Mouse (Mus musculus) hindlimb bud, embryonic 11.5 days (tissue): ENCODE results near the gene AI661453.
"Not testable (repeated sequence)": the region's sequence is repeated elsewhere in the genome, so short reads cannot be mapped to it uniquely, and the experiment has no call there.

Source experiments
- DNase-seq: peaks from one replicate; pipeline ENCODE4 v3.0.0-alpha.2; 2012; ENCODE audit warnings: low read depth, low spot score; ENCODE audit errors: extremely low spot score

AI661453 gene

GRCm38 (mm10) chr17:47501531-47501930 is 65.1 kb downstream of the AI661453 start:
- DNase-seq: no peak

GRCm38 (mm10) chr17:47501946-47502706 is 65.7 kb downstream of the AI661453 start, which contains the start of gene Taf8:
Taf8 (minus strand) TSS chr17:47502292.
- peak; percentile 77 for DNase-seq

- DNase-seq: not testable (repeated sequence)
Measured at GRCm38 (mm10) chr17:47502707-47503045, 66.3 kb downstream of the AI661453 start.

GRCm38 (mm10) chr17:47503689-47504088 is 67.3 kb downstream of the AI661453 start:
- DNase-seq: no peak

GRCm38 (mm10) chr17:47504228-47504627 is 67.8 kb downstream of the AI661453 start:
- DNase-seq: no peak

GRCm38 (mm10) chr17:47504941-47505346 is 68.5 kb downstream of the AI661453 start, which contains the start of gene Ccnd3:
Ccnd3 (plus strand) TSS chr17:47505051.
- DNase-seq: no peak

- DNase-seq: no peak
Measured at GRCm38 (mm10) chr17:47505566-47505965, 69.2 kb downstream of the AI661453 start.

GRCm38 (mm10) chr17:47506042-47506441 is 69.6 kb downstream of the AI661453 start:
- no peak for DNase-seq

GRCm38 (mm10) chr17:47506697-47507096 is 70.3 kb downstream of the AI661453 start:
- no peak for DNase-seq

GRCm38 (mm10) chr17:47507523-47507922 is 71.1 kb downstream of the AI661453 start:
- no peak for DNase-seq

- DNase-seq: no peak
Measured at GRCm38 (mm10) chr17:47508012-47508608, 71.7 kb downstream of the AI661453 start.

- DNase-seq: no peak
Measured at GRCm38 (mm10) chr17:47509031-47509705, 72.8 kb downstream of the AI661453 start.

GRCm38 (mm10) chr17:47511111-47512020 is 75.0 kb downstream of the AI661453 start:
- DNase-seq: peak; percentile 88

- no peak for DNase-seq
Measured at GRCm38 (mm10) chr17:47512956-47513775, 76.8 kb downstream of the AI661453 start.

- no peak for DNase-seq
Measured at GRCm38 (mm10) chr17:47515180-47515844, 78.9 kb downstream of the AI661453 start.

- no peak for DNase-seq
Measured at GRCm38 (mm10) chr17:47516232-47516631, 79.8 kb downstream of the AI661453 start.

GRCm38 (mm10) chr17:47518205-47518604 is 81.8 kb downstream of the AI661453 start:
- no peak for DNase-seq
